9 mouse cellular contexts compared by ENCODE assay signal in the genomic region with DNA sequence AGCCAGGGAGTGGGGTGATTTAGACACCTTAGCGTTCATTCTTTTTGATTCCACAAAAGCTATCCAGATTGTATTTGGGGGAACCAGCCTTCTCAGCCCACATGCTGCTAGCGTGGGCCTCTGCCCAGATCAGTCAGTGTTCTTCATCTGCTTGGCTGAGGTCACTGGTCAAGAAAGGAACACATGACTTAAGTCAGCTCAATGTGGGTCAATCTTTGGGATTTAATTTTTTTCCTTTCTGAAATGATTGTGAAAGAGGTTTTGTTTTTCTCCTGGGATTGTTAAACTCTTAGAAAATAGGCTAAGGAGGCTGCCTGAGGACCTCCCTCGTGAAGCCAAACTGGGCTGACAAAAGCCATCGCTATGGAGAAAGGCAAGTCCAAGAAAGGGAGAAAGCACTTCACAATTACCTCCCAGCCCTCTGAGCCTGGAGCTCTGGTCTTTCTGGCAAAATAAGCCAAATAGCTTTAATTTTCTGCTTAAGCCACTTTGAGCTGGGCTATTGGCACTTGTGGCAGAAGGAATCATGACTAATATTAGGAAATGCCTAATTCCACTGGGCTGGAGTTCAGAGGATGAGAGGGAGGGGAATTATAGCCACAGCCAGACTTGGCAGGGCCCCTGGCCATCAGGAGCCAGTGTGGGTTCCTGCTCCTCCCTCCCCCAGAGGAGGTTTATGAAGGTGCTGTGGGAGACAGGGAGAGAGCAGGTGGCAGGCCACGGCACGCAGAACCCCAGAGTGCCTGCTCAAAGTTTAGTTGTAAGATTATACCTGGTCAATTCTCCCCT. TPM values are rescaled to one million over a fixed set of nuclear protein-coding genes. Genes with fewer than 3 reads are reported as not detected.
DNase-seq lines count a peak whose midpoint lies in the region.
"Had no signal": no experiment of that assay in that cellular context is flagged by ENCODE, and none has a peak within 500 bp of the region (broad histone marks: within the 10 kb centered on the region; RNA-seq: fewer than 3 reads in every experiment).

No protein-coding gene starts in this region.

- no peaks in the 10 kb centered on the region for H3K36me3 ChIP-seq in midbrain, embryonic 10.5 days
- H3K36me3 ChIP-seq: intestine, embryonic 15.5 days had no signal

- peak; percentile 80 for DNase-seq in 3134 (ENCODE audit: extremely low read depth, insufficient read length, low spot score)
- peak; percentile 79 for DNase-seq in 3T3-L1 (ENCODE audit: low read depth, low spot score)
- peak; percentile 68 to 70 for DNase-seq in cerebellum, postnatal 36 days
- DNase-seq in heart, postnatal 14 days, result peak; percentile 43 to 47
- DNase-seq in thymus, postnatal 0 days (ENCODE audit: low spot score), result no peak
- DNase-seq in testis, postnatal 14 days (ENCODE audit: low spot score), result no peak
- no peak for DNase-seq in midbrain, embryonic 10.5 days (ENCODE audit: low spot score)
- DNase-seq: liver had no signal

- H3K4me3 ChIP-seq in midbrain, embryonic 10.5 days, result no peak overlapping the region
- H3K4me3 ChIP-seq: intestine, embryonic 15.5 days had no signal

- H3K9me3 ChIP-seq in midbrain, embryonic 10.5 days (replicated peaks), result no peaks in the 10 kb centered on the region
- H3K9me3 ChIP-seq: intestine, embryonic 15.5 days had no signal

- H3K4me1 ChIP-seq in midbrain, embryonic 10.5 days, result peaks cover 20% of the 10 kb centered on the region

- intact Hi-C loops in heart, postnatal 14 days (cut with DNase I), result loop anchor here (5.0 kb wide), 1 partner anchor 36 kb away; no protein-coding TSS in a partner anchor

- WGBS in midbrain, embryonic 10.5 days, result 75% methylated on average over 6 of the region's 6 CpGs

- H3K27ac ChIP-seq in midbrain, embryonic 10.5 days (replicated peaks), result no peak overlapping the region
- H3K27ac ChIP-seq: intestine, embryonic 15.5 days had no signal

- H3K27me3 ChIP-seq in midbrain, embryonic 10.5 days (ENCODE audit: low read depth, poor library complexity, severe bottlenecking), result peaks cover 4% of the 10 kb centered on the region; the same call in 1 of the 2 replicates
- H3K27me3 ChIP-seq: intestine, embryonic 15.5 days had no signal

RNA-seq across cellular contexts. Expression of a gene that starts 22.5 kb away (rescaled TPM):
- total RNA-seq in heart, postnatal 14 days (2021), result 100 to 1,000 TPM; 475 to 551 TPM
- polyA plus RNA-seq in thymus, postnatal 0 days (2015; fragmentation: Nextera tagmentation; extraction: Ambion mirVana), result 64.3 and 68.9 TPM in 2 replicates
- polyA plus RNA-seq in midbrain, embryonic 10.5 days (2016; fragmentation: Nextera tagmentation; extraction: Ambion mirVana), result 85.4 and 177 TPM in 2 replicates

RNA-seq across cellular contexts. Expression of a gene that starts 53.9 kb away (rescaled TPM):
- total RNA-seq in heart, postnatal 14 days (2021), result not detected
- not detected in 2 replicates for polyA plus RNA-seq in thymus, postnatal 0 days (2015; fragmentation: Nextera tagmentation; extraction: Ambion mirVana)
- polyA plus RNA-seq in midbrain, embryonic 10.5 days (2016; fragmentation: Nextera tagmentation; extraction: Ambion mirVana), result not detected in 2 replicates
- polyA plus RNA-seq: intestine, embryonic 15.5 days had no signal

Comparison
In these comparisons a context has a peak if more than half of its experiments do, and no peak if none do; other contexts are left out.
1. DNase-seq: peak in 3134 (single experiment), 3T3-L1 (single experiment), cerebellum, postnatal 36 days (2 of 2) and heart, postnatal 14 days (2 of 2); none in thymus, postnatal 0 days (single experiment), testis, postnatal 14 days (single experiment) and midbrain, embryonic 10.5 days (single experiment).